Mouse (Mus musculus): Measurements from ENCODE around the gene St6galnac3.

- TF ChIP-seq CTCF (IDR thresholded peaks at IDR 0.05; ENCODE audit: borderline replicate concordance, extremely low read depth, insufficient read depth, insufficient read length) (no peak), POLR2A (IDR thresholded peaks at IDR 0.05; ENCODE audit: borderline replicate concordance, extremely low read depth, insufficient read depth, insufficient read length, poor library complexity, severe bottlenecking) (no peak)
Observed at GRCm38 (mm10) chr3:153429840-153430239, 295.1 kb downstream of the St6galnac3 start.
